ENCODE assay signal across 9 mouse cellular contexts in the genomic region with DNA sequence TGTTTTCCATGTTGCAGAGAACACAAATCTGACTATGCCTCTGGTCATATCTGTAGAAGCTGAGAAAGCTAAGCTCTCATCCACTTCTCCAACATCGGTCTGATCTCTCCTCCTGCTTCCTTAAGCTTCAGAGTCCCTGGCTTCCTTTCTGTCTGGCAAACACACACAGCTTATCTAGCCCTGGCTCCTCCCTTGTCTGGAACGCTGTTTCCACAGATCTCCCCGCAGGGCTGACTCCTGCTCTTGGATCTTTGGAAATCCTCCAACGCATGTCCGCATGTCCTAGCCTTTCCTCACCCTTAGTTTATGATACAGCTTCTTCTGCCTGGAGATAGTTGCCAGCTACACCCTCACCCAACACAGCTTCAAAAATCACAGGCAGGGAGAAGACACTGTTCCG. TPM values are rescaled to one million over a fixed set of nuclear protein-coding genes. Genes with fewer than 3 reads are reported as not detected.
DNase-seq lines count a peak whose midpoint lies in the region; ATAC-seq and TF ChIP-seq lines count a peak whose summit lies in the region.
"Had no signal": no experiment of that assay in that cellular context is flagged by ENCODE, and none has a peak within 500 bp of the region (broad histone marks: within the 10 kb centered on the region; RNA-seq: fewer than 3 reads in every experiment).

No protein-coding gene starts in this region.

- no peak for TF ChIP-seq CTCF in liver, postnatal 0 days (IDR thresholded peaks at IDR 0.05; ENCODE audit: low read depth)
- no peak for TF ChIP-seq CTCF in olfactory bulb, adult 2 months (IDR thresholded peaks at IDR 0.05; ENCODE audit: insufficient read depth, low read depth, low read length)

- no peaks in the 10 kb centered on the region for H3K36me3 ChIP-seq in liver, postnatal 0 days (replicated peaks; ENCODE audit: insufficient read depth, low read length)
- H3K36me3 ChIP-seq: limb, embryonic 12.5 days; neural tube, embryonic 12.5 days had no signal

- peaks cover 43% of the 10 kb centered on the region for H3K4me1 ChIP-seq in liver, postnatal 0 days (ENCODE audit: insufficient read depth)
- peaks cover 28% of the 10 kb centered on the region for H3K4me1 ChIP-seq in olfactory bulb, adult 2 months (ENCODE audit: control insufficient read depth, insufficient read depth, low read length)

- intact Hi-C loops in heart, postnatal 10 days (cut with DNase I), result loop anchor here (1.0 to 2.0 kb wide), 2 partner anchors 55 to 83 kb away; a partner anchor contains a TSS

- TF ChIP-seq POLR2A in olfactory bulb, adult 2 months (IDR thresholded peaks at IDR 0.05; ENCODE audit: insufficient read depth, low read depth, low read length), result no peak

- H3K27ac ChIP-seq in liver, postnatal 0 days (ENCODE audit: low read depth), result no peak overlapping the region
- peak overlapping the region; percentile 46; the same call in 1 of the 2 replicates for H3K27ac ChIP-seq in olfactory bulb, adult 2 months (ENCODE audit: insufficient read depth, low read depth, low read length)
- H3K27ac ChIP-seq: neural tube, embryonic 12.5 days had no signal

- no peak overlapping the region; the same call in 1 of the 2 replicates for H3K4me2 ChIP-seq in liver, postnatal 0 days (ENCODE audit: low read depth, low read length)

- ATAC-seq in liver, postnatal 0 days, result no peak
- ATAC-seq in inflammation-experienced regulatory T-cells, adult 6 months, result no peak

- no peaks in the 10 kb centered on the region for H3K27me3 ChIP-seq in liver, postnatal 0 days (ENCODE audit: insufficient read depth, low read length)
- H3K27me3 ChIP-seq: neural tube, embryonic 12.5 days had no signal

- no peak for TF ChIP-seq EP300 in liver, postnatal 0 days (IDR thresholded peaks at IDR 0.05; ENCODE audit: low read depth)

- no peaks in the 10 kb centered on the region for H3K9me3 ChIP-seq in liver, postnatal 0 days (ENCODE audit: low read length)
- H3K9me3 ChIP-seq: limb, embryonic 12.5 days; neural tube, embryonic 12.5 days had no signal

- no peak overlapping the region for H3K9ac ChIP-seq in liver, postnatal 0 days (replicated peaks)
- H3K9ac ChIP-seq: limb, embryonic 12.5 days; neural tube, embryonic 12.5 days had no signal

- peak; percentile 28 for DNase-seq in liver
- DNase-seq in liver, postnatal 0 days, result no peak
- peak; percentile 60 to 62 for DNase-seq in adrenal gland, postnatal 36 days
- DNase-seq in heart, postnatal 10 days, result peak; percentile 67 to 71
- no peak for DNase-seq in frontal cortex, postnatal 10 days (ENCODE audit: low spot score in 2 of 2)

- H3K4me3 ChIP-seq in liver, postnatal 0 days (ENCODE audit: low read depth, low read length), result no peak overlapping the region
- H3K4me3 ChIP-seq in olfactory bulb, adult 2 months (ENCODE audit: insufficient read depth, low read depth, low read length), result no peak overlapping the region
- H3K4me3 ChIP-seq: neural tube, embryonic 12.5 days had no signal

- WGBS in liver, postnatal 0 days (ENCODE audit: insufficient replicate concordance), result 52% methylated on average over 6 of the region's 6 CpGs
- 49% methylated on average over 6 of the region's 6 CpGs for WGBS in olfactory bulb, adult 2 months

RNA-seq across cellular contexts. Expression of a gene that starts 3.0 kb away (rescaled TPM):
- polyA plus RNA-seq in liver, postnatal 0 days (2015; fragmentation: Nextera tagmentation; extraction: Ambion mirVana), result 12.5 and 13.0 TPM in 2 replicates
- total RNA-seq in adrenal gland, postnatal 36 days (2021), result 10 to 100 TPM; 13.5 to 17.5 TPM
- 1 to 10 TPM; 5.8 to 7.8 TPM for total RNA-seq in heart, postnatal 10 days (2021)
- polyA plus RNA-seq in olfactory bulb, adult 2 months (2012; ENCODE audit: insufficient read depth, insufficient read length, low replicate concordance, missing spikeins), result not detected in 2 replicates
- 1 to 10 TPM; 2.8 to 9.1 (median 4.0) TPM for polyA plus RNA-seq in inflammation-experienced regulatory T-cells, adult 6 months (2017; shearing (Covaris generic))

RNA-seq across cellular contexts. Expression of a gene that starts 8.1 kb away (rescaled TPM):
- 5.4 and 6.6 TPM in 2 replicates for polyA plus RNA-seq in liver, postnatal 0 days (2015; fragmentation: Nextera tagmentation; extraction: Ambion mirVana)
- 10 to 100 TPM; 26.4 to 30.4 TPM for total RNA-seq in adrenal gland, postnatal 36 days (2021)
- 10 to 100 TPM; 16.7 to 19.4 TPM for total RNA-seq in heart, postnatal 10 days (2021)
- polyA plus RNA-seq in olfactory bulb, adult 2 months (2012; ENCODE audit: insufficient read depth, insufficient read length, low replicate concordance, missing spikeins), result not detected in 2 replicates
- 1 to 10 TPM; 1.1 to 2.2 (median 1.3) TPM for polyA plus RNA-seq in inflammation-experienced regulatory T-cells, adult 6 months (2017; shearing (Covaris generic))

RNA-seq across cellular contexts. Expression of a gene that starts 20.7 kb away (rescaled TPM):
- polyA plus RNA-seq in liver, postnatal 0 days (2015; fragmentation: Nextera tagmentation; extraction: Ambion mirVana), result 13.6 and 14.2 TPM in 2 replicates
- 100 to 1,000 TPM; 116 to 130 TPM for total RNA-seq in adrenal gland, postnatal 36 days (2021)
- total RNA-seq in heart, postnatal 10 days (2021), result 10 to 100 TPM; 71.1 to 85.8 TPM
- polyA plus RNA-seq in olfactory bulb, adult 2 months (2012; ENCODE audit: insufficient read depth, insufficient read length, low replicate concordance, missing spikeins), result 348 and 768 TPM in 2 replicates
- 10 to 100 TPM; 26.9 to 31.5 (median 27.3) TPM for polyA plus RNA-seq in inflammation-experienced regulatory T-cells, adult 6 months (2017; shearing (Covaris generic))

RNA-seq across cellular contexts. Expression of a gene that starts 22.2 kb away (rescaled TPM):
- 41.3 and 45.9 TPM in 2 replicates for polyA plus RNA-seq in liver, postnatal 0 days (2015; fragmentation: Nextera tagmentation; extraction: Ambion mirVana)
- 1 to 10 TPM; 5.0 to 6.4 TPM for total RNA-seq in adrenal gland, postnatal 36 days (2021)
- 10 to 100 TPM; 11.6 to 15.4 TPM for total RNA-seq in heart, postnatal 10 days (2021)
- polyA plus RNA-seq in olfactory bulb, adult 2 months (2012; ENCODE audit: insufficient read depth, insufficient read length, low replicate concordance, missing spikeins), result not detected in 2 replicates
- polyA plus RNA-seq in inflammation-experienced regulatory T-cells, adult 6 months (2017; shearing (Covaris generic)), result 10 to 100 TPM in 2 of 3 experiments, 1 to 10 TPM in 1; 5.8 to 74.0 (median 12.9) TPM

RNA-seq across cellular contexts. Expression of a gene that starts 27.4 kb away (rescaled TPM):
- 3.0 and 8.2 TPM in 2 replicates for polyA plus RNA-seq in liver, postnatal 0 days (2015; fragmentation: Nextera tagmentation; extraction: Ambion mirVana)
- total RNA-seq in adrenal gland, postnatal 36 days (2021), result 100 to 1,000 TPM; 112 to 153 TPM
- 100 to 1,000 TPM in 1 of 2 experiments, 10 to 100 TPM in 1; 61.4 to 101 TPM for total RNA-seq in heart, postnatal 10 days (2021)
- not detected in 2 replicates for polyA plus RNA-seq in olfactory bulb, adult 2 months (2012; ENCODE audit: insufficient read depth, insufficient read length, low replicate concordance, missing spikeins)
- 1 to 10 TPM; 5.2 to 6.2 (median 6.1) TPM for polyA plus RNA-seq in inflammation-experienced regulatory T-cells, adult 6 months (2017; shearing (Covaris generic))

Comparison
In these comparisons a context has a peak if more than half of its experiments do, and no peak if none do; other contexts are left out.
1. DNase-seq: peak in liver (single experiment), adrenal gland, postnatal 36 days (2 of 2) and heart, postnatal 10 days (2 of 2); none in liver, postnatal 0 days (single experiment) and frontal cortex, postnatal 10 days (0 of 2).
2. RNA of a gene that starts 20.7 kb away (polyA plus RNA-seq): 348 to 768 TPM in olfactory bulb, adult 2 months; 26.9 to 31.5 TPM in inflammation-experienced regulatory T-cells, adult 6 months and 13.6 to 14.2 TPM in liver, postnatal 0 days; every median in the first group is over 10 times any median in the second.